In genomic region chr14:30825476-30826131, GRCm38 (mm10) we compare ENCODE assay signal across 8 mouse cellular contexts. TPM values are rescaled to one million over a fixed set of nuclear protein-coding genes. Genes with fewer than 3 reads are reported as not detected.
A peak's percentile ranks its signal among the peaks of the same experiment; 100 is the strongest.
DNase-seq lines count a peak whose midpoint lies in the region; ATAC-seq and TF ChIP-seq lines count a peak whose summit lies in the region.

Tmem110 (plus strand) TSS chr14:30825590.

- H3K4me3 ChIP-seq in G1E (ENCODE audit: low read depth, low read length): peak within 1 kb of the TSS; percentile 96
- H3K4me3 ChIP-seq in forebrain, postnatal 0 days (ENCODE audit: low read depth, low read length): peak within 1 kb of the TSS; percentile 95
- peak within 1 kb of the TSS; percentile 90 for H3K4me3 ChIP-seq in lung, embryonic 16.5 days (ENCODE audit: low read length)

- H3K9me3 ChIP-seq in G1E (replicated peaks): no peaks in the 10 kb centered on the region
- H3K9me3 ChIP-seq in forebrain, postnatal 0 days (ENCODE audit: low read length): no peaks in the 10 kb centered on the region
- H3K9me3 ChIP-seq in lung, embryonic 16.5 days (ENCODE audit: control insufficient read depth, low read length): no peaks in the 10 kb centered on the region

- ATAC-seq in G1E (ENCODE audit: extremely low read depth, insufficient number of reproducible peaks, low FRiP score, poor library complexity, severe bottlenecking): peak; percentile 85
- peak; percentile 99 for ATAC-seq in forebrain, postnatal 0 days
- ATAC-seq in lung, embryonic 16.5 days (ENCODE audit: low read depth): peak; percentile 86

- H3K27ac ChIP-seq in forebrain, postnatal 0 days (ENCODE audit: low read depth, low read length): peak within 1 kb of the TSS; percentile 75
- peak within 1 kb of the TSS; percentile 75 for H3K27ac ChIP-seq in lung, embryonic 16.5 days (ENCODE audit: low read length)

- H3K4me1 ChIP-seq in G1E (ENCODE audit: insufficient read depth, low read depth, low read length): peaks cover 21% of the 10 kb centered on the region
- H3K4me1 ChIP-seq in forebrain, postnatal 0 days (ENCODE audit: insufficient read depth): peaks cover 18% of the 10 kb centered on the region; the same call in 1 of the 2 replicates
- H3K4me1 ChIP-seq in lung, embryonic 16.5 days (replicated peaks; ENCODE audit: control insufficient read depth, insufficient read depth, low read length): peaks cover 54% of the 10 kb centered on the region

- no peaks in the 10 kb centered on the region for H3K27me3 ChIP-seq in G1E (ENCODE audit: insufficient read depth, low read length)
- no peaks in the 10 kb centered on the region for H3K27me3 ChIP-seq in forebrain, postnatal 0 days (ENCODE audit: insufficient read depth, low read length)
- no peaks in the 10 kb centered on the region for H3K27me3 ChIP-seq in lung, embryonic 16.5 days (ENCODE audit: control insufficient read depth, insufficient read depth, low read depth, low read length)

- TF ChIP-seq CTCF in G1E (IDR thresholded peaks at IDR 0.05; ENCODE audit: low read depth, low read length): no peak
- TF ChIP-seq CTCF in forebrain, postnatal 0 days (IDR thresholded peaks at IDR 0.05; ENCODE audit: low read depth): peak; percentile 60

- peak within 1 kb of the TSS; percentile 83 for H3K4me2 ChIP-seq in forebrain, postnatal 0 days (ENCODE audit: low read depth)
- H3K4me2 ChIP-seq in lung, embryonic 16.5 days (ENCODE audit: low read depth, low read length): peak within 1 kb of the TSS; percentile 57

- peak within 1 kb of the TSS; percentile 81 for H3K9ac ChIP-seq in forebrain, postnatal 0 days
- peak within 1 kb of the TSS; percentile 91 for H3K9ac ChIP-seq in lung, embryonic 16.5 days (ENCODE audit: low read length)

- peaks cover 25% of the 10 kb centered on the region for H3K36me3 ChIP-seq in G1E (replicated peaks)
- H3K36me3 ChIP-seq in forebrain, postnatal 0 days (ENCODE audit: insufficient read depth): no peaks in the 10 kb centered on the region
- no peaks in the 10 kb centered on the region for H3K36me3 ChIP-seq in lung, embryonic 16.5 days (ENCODE audit: control insufficient read depth, insufficient read depth, low read length)

- DNase-seq in G1E (ENCODE audit: low spot score): peak; percentile 83
- DNase-seq in cerebellum, adult 18-20 months: peak; percentile 91 to 95
- DNase-seq in forebrain, postnatal 0 days: peak; percentile 89
- DNase-seq in heart, postnatal 4 days: peak; percentile 87
- peak; percentile 35 for DNase-seq in layer of hippocampus, adult 9-10 months (ENCODE audit: low spot score)
- DNase-seq in ovary, postnatal 10 days (ENCODE audit: low spot score): peak; percentile 61
- DNase-seq in thymus, postnatal 10 days (ENCODE audit: low spot score in 2 of 2): peak; percentile 77 to 83

- WGBS in forebrain, postnatal 0 days: 2% methylated on average over 59 of the region's 68 CpGs
- 1% methylated on average over 52 of the region's 68 CpGs for WGBS in lung, embryonic 16.5 days

RNA-seq across cellular contexts. Expression of gene Tmem110, which starts in this region (rescaled TPM):
- total RNA-seq in G1E (2014; fragmentation: Nextera tagmentation): 12.2 and 12.5 TPM in 2 replicates
- 5.8 and 6.0 TPM in 2 replicates for total RNA-seq in G1E (2017)
- polyA plus RNA-seq in G1E (2012): 14.5 and 14.6 TPM in 2 replicates
- 18.6 and 19.0 TPM in 2 replicates for total RNA-seq in forebrain, postnatal 0 days (2014; rRNA removed)
- 10.2 and 12.0 TPM in 2 replicates for polyA plus RNA-seq in forebrain, postnatal 0 days (2015; fragmentation: Nextera tagmentation; extraction: Ambion mirVana)
- total RNA-seq in heart, postnatal 4 days (2021): 10 to 100 TPM; 14.4 to 14.7 TPM
- polyA plus RNA-seq in lung, embryonic 16.5 days (2015; fragmentation: Nextera tagmentation; extraction: Ambion mirVana): 27.0 and 38.3 TPM in 2 replicates

Comparison
In these comparisons a context has a peak if more than half of its experiments do, and no peak if none do; other contexts are left out.
1. Peak in every context shown above with its lines: DNase-seq, ATAC-seq, H3K4me3 ChIP-seq and H3K27ac ChIP-seq.
2. DNase-seq: peak in every context shown above with its lines; median percentile 93 in cerebellum, adult 18-20 months; 89 in forebrain, postnatal 0 days; 87 in heart, postnatal 4 days; 83 in G1E; 80 in thymus, postnatal 10 days; 61 in ovary, postnatal 10 days; 35 in layer of hippocampus, adult 9-10 months.